Mouse (Mus musculus) Patski (cell line): ENCODE data around the gene Akr1b10. TPM values are rescaled to one million over a fixed set of nuclear protein-coding genes. Genes with fewer than 3 reads are reported as not detected.
"Not testable (repeated sequence)": the region's sequence is repeated elsewhere in the genome, so short reads cannot be mapped to it uniquely, and the experiment has no call there.

Experiments used
- ATAC-seq: fragments of 100-300 bp; one replicate; pipeline ENCODE4 v1.8.0; 2021
- CTCF ChIA-PET: fragments of 350-600 bp; sonication (Branson Sonifier 250); formaldehyde crosslinking; loops from one replicate; lab custom pipeline; 2022; ENCODE audit warnings: inconsistent platforms; lab: Charles Lee
- POLR2A ChIA-PET: fragments of 350-600 bp; sonication (Branson Sonifier 250); formaldehyde crosslinking; loops from one replicate; lab custom pipeline; 2022; ENCODE audit warnings: antibody characterized with exemption, inconsistent platforms; lab: Charles Lee
- DNase-seq: peaks from one replicate; pipeline ENCODE4 v3.0.0-alpha.2; 2011; ENCODE audit warnings: low read depth, low spot score
- H3K27me3 ChIP-seq: fragments of 371-371 bp; one replicate; pipeline ENCODE4 v1.5.1; 2021
- CTCF ChIP-seq: fragments of 100-300 bp; IDR thresholded peaks from one replicate; pipeline ENCODE4 v1.5.1; 2021
- in situ Hi-C: fragments of 300-500 bp; cut with MboI; formaldehyde crosslinking; loops from 3 replicates; pipeline ENCODE4 v1.11.1; 2018; ENCODE audit warnings: low pct_unique_long_range_greater_than_20kb, mixed read lengths
- polyA plus RNA-seq: library from polyadenylated mRNA; unstranded; gene quantifications from one replicate; pipeline ENCODE4 v1.2.3, GENCODE M21; 2021

The Akr1b10 gene
- polyA plus RNA-seq, 1 experiment from 2014 or later = 83.1 TPM

DNA sequence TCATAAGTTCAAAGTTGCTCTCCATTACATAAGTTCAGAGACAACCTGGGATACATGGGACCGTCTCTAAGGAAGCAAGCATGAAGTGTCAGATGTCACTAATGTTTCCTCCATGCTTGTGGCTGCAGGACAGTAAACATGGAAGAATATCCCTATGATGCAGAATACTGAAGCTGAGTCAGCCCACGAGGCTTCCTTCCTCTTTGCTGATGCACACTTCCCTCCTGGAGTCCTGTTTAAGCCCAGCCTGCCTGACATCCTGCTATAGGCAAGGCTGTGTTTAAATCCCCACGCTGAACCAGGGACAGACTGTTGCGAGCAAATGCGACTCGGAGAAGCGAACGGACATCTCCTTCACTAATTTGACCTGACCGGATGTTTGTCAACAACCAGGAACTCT is 16.0 kb upstream of the Akr1b10 start:
- in situ Hi-C loops = no loop called here
- no peak for ATAC-seq
- ChIA-PET POLR2A (no interaction called here), CTCF (interaction anchor here (1.6 kb wide), 1 partner anchor 14 kb away, joined by 3 read pairs; the partner anchor contains the start of gene Akr1b8)
- H3K27me3 ChIP-seq = no peaks in the 10 kb centered on the region
- no peak for TF ChIP-seq CTCF
- no peak for DNase-seq

DNA sequence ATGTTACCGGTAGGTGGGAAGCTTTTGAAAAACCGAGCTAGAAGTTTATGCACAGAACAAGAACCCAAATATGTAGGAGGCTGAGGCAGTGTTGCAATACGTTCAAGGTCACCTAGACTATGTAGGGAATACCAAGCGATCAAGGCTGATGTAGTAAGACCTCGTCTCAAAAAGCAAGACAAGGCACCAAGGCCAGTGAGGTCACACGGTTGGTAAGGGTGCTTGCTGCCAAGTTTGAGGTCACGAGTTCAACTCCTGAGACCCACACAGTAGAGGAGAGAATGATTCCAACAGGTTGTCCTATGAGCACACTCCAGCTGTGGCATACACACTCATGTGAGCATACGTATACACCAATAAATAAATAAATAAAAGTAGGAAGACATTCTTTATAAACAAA is 13.9 kb upstream of the Akr1b10 start:
- no peak for DNase-seq
- ChIA-PET POLR2A (interaction anchor here (0.6 kb wide), 1 partner anchor 47 kb away, joined by 6 read pairs; no protein-coding TSS in a partner anchor), CTCF (interaction anchor here (1.9 kb wide), 1 partner anchor 14 kb away, joined by 6 read pairs; no protein-coding TSS in a partner anchor)

DNA sequence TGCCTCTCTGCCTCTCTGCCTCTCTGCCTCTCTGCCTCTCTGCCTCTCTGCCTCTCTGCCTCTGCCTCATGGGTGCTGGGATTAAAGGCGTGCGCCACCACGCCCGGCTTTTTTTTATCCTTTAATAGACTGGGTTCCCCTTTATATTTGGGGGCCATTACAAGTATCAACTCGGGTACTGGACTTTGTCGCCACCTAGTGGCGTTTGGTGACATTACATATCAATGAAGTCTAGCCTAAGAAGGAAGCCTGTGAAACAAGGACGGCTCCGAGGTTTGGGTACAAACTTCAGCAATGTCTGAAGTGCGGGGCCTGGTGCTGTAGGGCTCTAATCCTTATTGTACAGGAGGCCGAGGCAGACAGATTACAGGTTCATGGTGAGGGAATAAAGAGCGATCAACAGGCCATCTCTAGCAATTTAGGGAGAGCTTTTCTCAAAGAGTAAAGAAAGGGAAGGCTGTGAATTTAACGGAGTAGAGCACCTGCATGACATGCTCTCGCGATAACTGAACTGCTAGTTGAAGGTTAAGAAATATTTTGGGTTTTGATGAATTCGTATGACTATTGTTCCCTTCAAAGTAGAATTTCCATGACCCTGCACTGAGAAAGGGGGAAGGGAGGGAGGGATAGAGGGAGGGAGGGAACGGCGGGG is 12.2 kb upstream of the Akr1b10 start:
- POLR2A ChIA-PET = no interaction called here
- CTCF ChIA-PET = interaction anchor here (0.9 to 1.0 kb wide), 2 partner anchors 76 to 80 kb away, joined by 3 to 4 read pairs; no protein-coding TSS in a partner anchor
- in situ Hi-C loops = no loop called here
- TF ChIP-seq CTCF = peak; percentile 67
- DNase-seq (no peak), ATAC-seq (no peak)
- no peaks in the 10 kb centered on the region for H3K27me3 ChIP-seq

More for the DNA sequence above, 13.9 kb upstream of the Akr1b10 start:
- H3K27me3 ChIP-seq = no peaks in the 10 kb centered on the region
- no peak for ATAC-seq
- no peak for TF ChIP-seq CTCF
- in situ Hi-C loops = no loop called here

DNA sequence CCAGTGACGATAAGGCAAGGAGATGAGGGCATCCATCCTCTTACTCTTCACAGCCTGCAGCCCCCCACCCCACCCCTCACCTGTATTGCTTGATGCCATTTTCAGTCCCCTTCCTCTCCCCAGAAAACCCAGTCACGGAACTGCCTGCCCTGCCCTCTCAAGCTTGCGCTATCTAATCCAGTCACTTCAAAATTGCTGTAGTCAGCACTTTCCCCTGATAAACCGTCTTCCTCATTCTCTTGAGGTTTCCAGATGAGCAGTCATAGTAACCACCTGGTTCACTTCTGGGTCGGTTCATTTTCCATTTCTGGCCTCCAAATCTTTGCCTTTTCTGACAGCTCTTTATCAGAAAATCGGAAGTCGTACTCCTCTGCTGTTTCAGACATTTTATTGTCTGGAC is 10.2 kb upstream of the Akr1b10 start:
- H3K27me3 ChIP-seq = no peaks in the 10 kb centered on the region
- no peak for TF ChIP-seq CTCF
- ATAC-seq (no peak), DNase-seq (no peak)
- ChIA-PET POLR2A (no interaction called here), CTCF (no interaction called here)
- in situ Hi-C loops = no loop called here

DNA sequence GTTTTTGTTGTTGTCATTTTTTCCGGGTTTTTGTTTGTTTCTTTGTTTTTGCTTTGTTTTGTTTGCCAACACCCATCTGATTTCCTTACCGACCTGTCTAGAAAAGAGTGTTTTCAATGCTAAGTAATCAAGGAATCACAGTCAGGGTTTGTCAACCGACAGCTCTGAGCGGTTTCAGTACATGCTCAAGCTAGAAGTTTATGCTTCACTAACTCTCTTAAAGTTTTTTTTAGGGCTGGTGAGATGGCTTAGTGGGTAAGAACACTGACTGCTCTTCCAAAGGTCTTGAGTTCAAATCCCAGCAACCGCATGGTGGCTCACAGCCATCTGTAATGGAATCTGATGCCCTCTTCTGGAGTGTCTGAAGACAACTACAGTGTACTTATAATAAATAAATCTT is 8.1 kb upstream of the Akr1b10 start:
- DNase-seq, CTCF ChIA-PET, H3K27me3 ChIP-seq, POLR2A ChIA-PET, in situ Hi-C loops, ATAC-seq: not testable (repeated sequence)

DNA sequence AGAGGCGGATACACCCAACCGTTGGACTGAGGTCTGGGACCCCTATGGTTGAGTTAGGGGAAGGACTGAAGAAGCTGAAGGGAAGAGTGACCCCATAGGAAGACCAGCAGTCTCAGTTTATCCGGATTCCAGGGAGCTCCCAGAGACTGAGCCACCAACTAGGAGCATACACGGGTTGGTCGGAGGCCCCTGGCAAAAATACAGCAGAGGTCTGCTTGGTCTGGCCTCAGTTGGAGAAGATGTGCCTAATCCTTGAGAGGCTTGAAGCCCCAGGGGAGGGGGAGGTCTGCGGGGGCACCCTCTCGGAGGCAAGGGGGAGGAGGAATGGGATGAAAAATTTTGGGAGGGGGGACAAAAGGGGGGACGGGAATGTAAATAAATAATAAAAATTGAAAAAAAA is 617 bp upstream of the Akr1b10 start:
- in situ Hi-C loops = no loop called here
- DNase-seq = no peak
- TF ChIP-seq CTCF = no peak
- ChIA-PET POLR2A (interaction anchor here (0.6 kb wide), 1 partner anchor 539 kb away, joined by 5 read pairs; no protein-coding TSS in a partner anchor), CTCF (interaction anchor here (1.3 kb wide), 1 partner anchor 18 kb away, joined by 3 read pairs; no protein-coding TSS in a partner anchor)
- H3K27me3 ChIP-seq = no peaks in the 10 kb centered on the region
- no peak for ATAC-seq

DNA sequence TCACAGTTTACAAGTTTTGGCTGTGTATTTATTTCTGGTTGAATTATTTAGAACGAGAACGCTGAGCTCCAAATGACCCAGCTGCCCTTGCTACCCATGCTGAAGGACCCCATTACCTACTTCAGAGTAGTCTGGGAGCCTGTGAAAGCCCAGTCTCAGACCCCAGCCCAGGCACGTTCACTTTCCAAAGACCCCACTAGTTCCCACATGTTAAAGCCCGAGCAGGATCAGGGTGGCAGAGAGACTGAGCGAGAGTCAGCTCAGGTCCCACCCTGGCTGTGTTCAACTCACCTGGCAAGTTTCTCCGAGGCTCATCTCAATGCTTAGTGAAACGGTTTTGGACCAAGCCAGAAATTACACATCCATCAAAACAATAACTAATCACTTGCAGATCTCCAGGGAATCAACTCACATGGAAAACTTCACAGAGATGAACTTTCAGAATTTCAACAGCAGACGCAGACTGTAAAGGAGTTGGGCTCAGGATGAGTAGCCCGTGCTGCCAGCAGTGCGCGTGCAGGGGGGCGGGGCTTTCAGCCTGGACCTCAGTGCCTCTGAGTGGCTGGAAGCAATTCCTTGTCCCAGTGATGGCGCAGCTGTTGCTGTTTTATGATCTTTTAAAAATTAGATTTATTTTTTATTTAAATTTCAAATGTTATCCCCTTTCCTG is 818 bp downstream of the Akr1b10 start:
- ChIA-PET POLR2A (no interaction called here), CTCF (interaction anchor here (1.3 kb wide), 1 partner anchor 20 kb away, joined by 3 read pairs; no protein-coding TSS in a partner anchor)
- no peak for TF ChIP-seq CTCF
- no peak for DNase-seq
- in situ Hi-C loops = no loop called here
- H3K27me3 ChIP-seq = no peaks in the 10 kb centered on the region
- ATAC-seq = no peak

DNA sequence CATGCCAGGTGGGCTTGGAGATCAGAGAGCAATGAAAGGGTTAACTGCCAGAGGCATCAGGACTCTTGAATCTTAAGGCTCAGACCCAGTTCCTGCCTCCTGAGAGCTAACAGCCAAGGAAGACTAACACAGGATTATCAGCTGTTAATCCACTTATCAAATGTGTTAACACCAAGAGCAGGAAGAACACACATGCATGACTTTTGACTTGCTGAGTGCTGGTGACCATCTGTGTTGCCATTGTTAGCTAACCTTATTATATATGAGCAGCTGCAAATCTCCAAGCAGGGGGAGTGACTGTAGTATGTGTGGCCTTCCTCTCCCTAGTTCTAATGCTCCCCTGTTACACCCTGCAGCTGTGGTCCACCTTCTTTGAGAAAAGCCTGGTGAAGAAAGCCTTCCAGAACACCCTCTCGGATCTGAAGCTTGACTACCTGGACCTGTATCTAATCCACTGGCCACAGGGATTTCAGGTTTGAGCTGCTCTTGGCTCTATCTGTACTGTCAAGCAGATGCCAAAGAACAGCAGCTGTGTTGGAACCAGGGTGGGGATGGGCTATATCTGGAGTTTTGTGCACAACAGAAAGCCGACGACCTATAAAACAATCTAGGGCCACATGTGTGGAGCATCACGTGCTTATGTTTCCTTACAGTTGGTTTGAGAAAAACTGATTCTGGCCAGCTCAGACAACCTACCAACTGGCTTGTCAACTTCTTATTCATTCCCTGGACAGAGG is 4.6 kb downstream of the Akr1b10 start:
- POLR2A ChIA-PET = no interaction called here
- H3K27me3 ChIP-seq = no peaks in the 10 kb centered on the region
- no peak for ATAC-seq
- no peak for DNase-seq
- in situ Hi-C loops = no loop called here
- CTCF ChIA-PET = no interaction called here
- TF ChIP-seq CTCF = no peak

DNA sequence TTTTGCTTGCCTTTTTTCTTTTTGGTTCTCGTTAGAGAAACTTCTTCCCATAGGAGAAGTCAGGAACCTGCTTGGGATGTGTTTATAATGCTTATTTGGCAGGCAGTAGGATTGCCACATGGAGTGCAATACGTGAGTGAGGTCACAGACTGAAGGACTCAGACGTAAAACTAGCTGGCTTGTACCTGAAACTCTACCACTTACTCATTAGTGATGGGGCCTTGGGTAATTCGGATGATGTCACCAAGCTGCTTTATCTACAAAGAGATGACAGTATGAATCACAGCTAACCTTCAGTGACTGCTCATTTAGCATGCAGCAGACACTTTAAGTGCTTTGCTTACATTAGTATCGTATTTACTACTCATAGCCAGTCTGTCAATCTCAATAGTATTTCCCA is 11.9 kb downstream of the Akr1b10 start:
- CTCF ChIA-PET = interaction anchor here (2.0 kb wide), 1 partner anchor 11 kb away, joined by 5 read pairs; no protein-coding TSS in a partner anchor
- DNase-seq (no peak), ATAC-seq (no peak)
- no peak for TF ChIP-seq CTCF
- POLR2A ChIA-PET = no interaction called here
- H3K27me3 ChIP-seq = no peaks in the 10 kb centered on the region
- in situ Hi-C loops = loop anchor here (5.0 kb wide), 1 partner anchor 39 kb away; no protein-coding TSS in a partner anchor

DNA sequence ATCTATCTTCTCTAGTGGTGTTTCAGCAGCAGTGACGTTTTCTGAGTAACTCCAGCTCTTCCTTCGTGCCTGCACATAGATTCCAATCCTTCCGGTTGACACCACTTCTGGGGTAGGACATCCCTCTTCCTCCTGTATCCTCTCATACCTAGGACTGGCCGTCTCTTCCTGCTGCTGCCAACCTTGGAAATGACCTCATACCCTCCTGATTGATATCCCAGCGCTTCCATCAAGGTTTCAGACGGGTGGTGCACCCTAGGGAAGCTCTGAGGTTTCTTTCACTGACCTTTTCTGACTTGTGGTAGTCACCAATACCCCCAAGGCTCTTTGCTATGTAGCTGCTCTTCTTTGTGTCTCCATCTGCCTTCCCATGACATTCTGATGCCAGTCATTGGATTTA is 14.4 kb downstream of the Akr1b10 start:
- ChIA-PET POLR2A (no interaction called here), CTCF (no interaction called here)
- no peak for TF ChIP-seq CTCF
- no peaks in the 10 kb centered on the region for H3K27me3 ChIP-seq
- in situ Hi-C loops = loop anchor here (5.0 kb wide), 1 partner anchor 41 kb away; no protein-coding TSS in a partner anchor
- DNase-seq (no peak), ATAC-seq (no peak)
